Mouse (Mus musculus) c-Kit-positive CD71-positive TER-119-positive erythroid progenitor cells, embryonic 14.5 days (primary cell): ENCODE measurements around the gene Tspan7.
A peak's percentile ranks its signal among the peaks of the same experiment; 100 is the strongest.

ENCODE experiments used
- DNase-seq: peaks from one replicate; pipeline ENCODE4 v3.0.0-alpha.2; 2013; ENCODE audit warnings: low spot score

The Tspan7 gene

GRCm38 (mm10) chrX:10549708-10550107, 64.8 kb downstream of the Tspan7 start:
- DNase-seq = no peak

GRCm38 (mm10) chrX:10556899-10557298, 71.9 kb downstream of the Tspan7 start:
- DNase-seq = no peak

GRCm38 (mm10) chrX:10557596-10557995, 72.6 kb downstream of the Tspan7 start:
- no peak for DNase-seq

GRCm38 (mm10) chrX:10558625-10559024, 73.7 kb downstream of the Tspan7 start:
- DNase-seq = no peak

GRCm38 (mm10) chrX:10565811-10566210, 80.9 kb downstream of the Tspan7 start:
- DNase-seq = no peak

- no peak for DNase-seq
Observed at GRCm38 (mm10) chrX:10574523-10574922, 89.6 kb downstream of the Tspan7 start.

- no peak for DNase-seq
Observed at GRCm38 (mm10) chrX:10575406-10575805, 90.4 kb downstream of the Tspan7 start.

GRCm38 (mm10) chrX:10576349-10576748, 91.4 kb downstream of the Tspan7 start:
- DNase-seq = no peak

- DNase-seq = peak; percentile 4
Observed at GRCm38 (mm10) chrX:10577356-10577755, 92.4 kb downstream of the Tspan7 start.

GRCm38 (mm10) chrX:10582731-10583130, 97.8 kb downstream of the Tspan7 start:
- no peak for DNase-seq

GRCm38 (mm10) chrX:10592244-10592643, 107.3 kb downstream of the Tspan7 start:
- no peak for DNase-seq

GRCm38 (mm10) chrX:10593561-10593960, 108.6 kb downstream of the Tspan7 start:
- no peak for DNase-seq

- no peak for DNase-seq
Observed at GRCm38 (mm10) chrX:10617119-10617518, 132.2 kb downstream of the Tspan7 start.

- no peak for DNase-seq
Observed at GRCm38 (mm10) chrX:10641062-10641461, 156.1 kb downstream of the Tspan7 start.
